Mouse (Mus musculus) thymus, adult 2 months (tissue): ENCODE data around the gene Zdhhc6. TPM values are rescaled to one million over a fixed set of nuclear protein-coding genes. Genes with fewer than 3 reads are reported as not detected.

Experiments
- DNase-seq: peaks from one replicate; pipeline ENCODE4 v3.0.0; 2021
- H3K27ac ChIP-seq: fragments of 200-500 bp; 2 replicates; pipeline ENCODE4 v1.5.1; 2012; ENCODE audit warnings: low read length, control low read depth; ENCODE audit not compliant: control insufficient read depth, insufficient read depth
- H3K27me3 ChIP-seq: fragments of 200-500 bp; 2 replicates; pipeline ENCODE4 v1.6.1; 2012; ENCODE audit warnings: mild to moderate bottlenecking, low read length, moderate library complexity, mixed read lengths; ENCODE audit not compliant: control insufficient read depth, insufficient read depth
- H3K36me3 ChIP-seq: fragments of 200-500 bp; 2 replicates; pipeline ENCODE4 v1.6.1; 2012; ENCODE audit warnings: mild to moderate bottlenecking, low read length, moderate library complexity; ENCODE audit not compliant: control insufficient read depth, insufficient read depth
- H3K4me1 ChIP-seq: fragments of 200-500 bp; replicated peaks from 2 replicates; pipeline ENCODE4 v1.6.1; 2012; ENCODE audit warnings: low read length; ENCODE audit not compliant: control insufficient read depth, insufficient read depth
- H3K4me3 ChIP-seq: fragments of 200-500 bp; 2 replicates; pipeline ENCODE4 v1.5.1; 2012; ENCODE audit warnings: mild to moderate bottlenecking, low read length, control low read depth, moderate library complexity; ENCODE audit not compliant: control insufficient read depth, insufficient read depth
- CTCF ChIP-seq: fragments of 200-500 bp; IDR thresholded peaks from 2 replicates; pipeline ENCODE4 v1.5.1; 2012; ENCODE audit warnings: mild to moderate bottlenecking, control low read depth, low read length, moderate library complexity, borderline replicate concordance; ENCODE audit not compliant: control insufficient read depth, poor library complexity, insufficient read depth; ENCODE audit errors: extremely low read depth
- POLR2A ChIP-seq: fragments of 200-500 bp; IDR thresholded peaks from 2 replicates; pipeline ENCODE4 v1.6.1; 2012; ENCODE audit warnings: mild to moderate bottlenecking, low read length, control low read depth, moderate library complexity; ENCODE audit not compliant: control insufficient read depth, poor library complexity, insufficient read depth; ENCODE audit errors: extremely low read depth
- WGBS: fragments of 180-500 bp; shearing (Covaris S2); methylation state at CpG from one replicate; pipeline ENCODE4 v1.1.7; 2018; 5-methylcytosine and 5-hydroxymethylcytosine counted together
- polyA plus RNA-seq: library from polyadenylated mRNA; depleted of rRNA; stranded (reverse); fragments of >200 nt; gene quantifications from 2 replicates; pipeline ENCODE4 v1.2.3, GENCODE M21; 2012

The Zdhhc6 gene
- polyA plus RNA-seq, 1 experiment, result 11.4 TPM

DNA sequence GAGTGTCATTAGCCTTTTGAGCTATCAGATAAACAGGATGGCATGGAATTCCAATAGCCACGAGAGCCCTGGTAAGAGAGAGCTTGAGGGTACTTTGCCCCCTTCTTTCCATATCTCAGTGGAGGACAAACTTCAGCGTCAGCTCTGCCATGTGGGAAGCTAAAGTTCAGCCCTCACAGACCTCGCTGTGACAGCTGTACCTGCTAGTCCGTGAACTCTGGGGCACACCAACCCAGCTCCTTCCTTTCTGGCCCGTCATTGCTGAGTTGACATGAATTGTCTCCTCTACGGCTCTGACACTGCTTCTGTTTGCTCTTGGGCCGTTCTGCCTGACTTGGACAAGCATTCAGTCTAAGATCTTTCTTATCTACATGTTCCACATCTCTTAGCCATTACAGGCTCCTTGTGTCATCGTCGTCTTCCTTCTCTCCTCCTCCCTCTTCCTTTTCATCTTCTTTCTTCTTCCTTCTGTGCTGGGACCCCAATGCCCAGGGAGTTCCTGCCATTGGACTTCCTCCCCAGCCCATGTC, 67.8 kb downstream of the Zdhhc6 start:
- H3K27me3 ChIP-seq, result no peaks in the 10 kb centered on the region
- H3K36me3 ChIP-seq, result no peaks in the 10 kb centered on the region
- 59% methylated on average over 9 of the region's 9 CpGs for WGBS
- no peak for TF ChIP-seq CTCF
- no peak overlapping the region for H3K4me3 ChIP-seq
- no peak for DNase-seq
- H3K4me1 ChIP-seq, result no peaks in the 10 kb centered on the region
- no peak overlapping the region for H3K27ac ChIP-seq

DNA sequence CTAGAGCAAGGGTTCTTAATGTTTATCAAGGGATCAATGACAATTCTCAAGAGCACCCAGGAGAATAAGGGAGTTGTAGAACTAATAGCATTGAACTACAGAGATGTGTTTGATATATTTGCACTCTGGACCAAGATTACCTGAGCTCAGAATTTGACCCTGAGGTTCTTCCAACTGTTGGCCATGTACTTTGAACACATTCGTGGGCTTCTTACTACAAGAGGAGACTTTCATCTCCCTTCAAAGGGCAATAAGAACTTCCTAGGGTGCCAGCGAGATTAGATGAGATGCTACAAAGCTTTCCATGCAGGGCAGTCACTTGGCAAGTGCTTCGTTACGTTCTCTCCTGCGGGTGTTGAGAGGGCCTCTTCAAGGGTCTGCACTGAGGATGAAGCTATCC, 68.3 kb downstream of the Zdhhc6 start:
- TF ChIP-seq POLR2A, result no peak
- TF ChIP-seq CTCF, result no peak
- WGBS, result 86% methylated on average over 5 of the region's 5 CpGs
- no peak overlapping the region for H3K27ac ChIP-seq
- H3K4me1 ChIP-seq, result no peaks in the 10 kb centered on the region
- DNase-seq, result no peak
- no peak overlapping the region for H3K4me3 ChIP-seq
- H3K27me3 ChIP-seq, result no peaks in the 10 kb centered on the region
- no peaks in the 10 kb centered on the region for H3K36me3 ChIP-seq

DNA sequence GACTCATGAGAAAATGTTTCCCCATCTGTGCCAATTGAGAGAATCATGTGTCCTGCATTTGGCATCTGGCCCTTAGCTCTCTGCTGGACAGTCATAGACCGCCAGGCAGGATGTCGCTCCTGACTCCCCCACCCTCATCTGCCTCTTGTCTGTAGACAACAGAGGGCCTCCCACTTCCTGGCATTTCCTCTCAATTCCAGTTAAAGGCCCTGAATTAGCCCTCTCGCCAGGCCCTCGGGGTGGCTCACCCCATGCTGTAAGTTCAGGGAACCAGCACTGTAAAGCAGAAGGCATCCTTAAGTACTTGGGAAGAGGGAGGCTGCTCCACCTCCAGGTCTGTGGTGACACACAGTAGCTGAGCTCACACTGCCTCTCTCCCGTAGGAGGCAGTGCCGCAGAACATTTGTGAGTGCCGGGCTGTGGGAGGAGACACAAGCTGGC, 71.0 kb downstream of the Zdhhc6 start:
- 71% methylated on average over 7 of the region's 7 CpGs for WGBS
- Histone ChIP-seq H3K36me3 (no peaks in the 10 kb centered on the region), H3K27ac (no peak overlapping the region), H3K4me1 (no peaks in the 10 kb centered on the region), H3K27me3 (no peaks in the 10 kb centered on the region), H3K4me3 (no peak overlapping the region)
- no peak for TF ChIP-seq POLR2A
- no peak for TF ChIP-seq CTCF
- DNase-seq, result no peak

DNA sequence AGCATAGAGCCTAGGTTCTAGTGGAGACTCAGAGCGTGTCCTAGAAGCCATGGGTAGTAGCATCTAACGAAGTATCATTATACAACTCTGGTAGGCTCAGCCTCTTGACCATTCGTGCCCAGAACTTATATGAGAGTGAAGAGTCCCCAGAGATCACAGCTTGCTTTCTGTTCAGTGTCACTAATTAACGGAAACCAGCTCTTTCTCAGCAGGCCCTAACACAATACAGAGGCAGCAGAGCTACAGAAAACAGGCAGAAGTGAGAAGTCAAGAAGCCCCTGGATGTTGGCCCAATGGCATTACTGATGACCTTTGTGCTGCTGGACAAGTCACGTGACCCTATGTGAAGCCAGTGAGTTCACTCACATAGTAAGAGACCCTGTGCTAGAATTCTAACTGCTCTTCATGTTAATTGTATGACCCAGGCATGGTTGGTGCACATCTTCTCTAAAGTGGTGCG, 74.6 kb downstream of the Zdhhc6 start, which contains the start of gene Gucy2g:
TSS of gene Gucy2g (minus strand) at position 51 of the 460 bp plus-strand sequence.
- DNase-seq, result no peak
- WGBS, result 90% methylated on average over 6 of the region's 6 CpGs
- no peak within 1 kb of the TSS for H3K4me3 ChIP-seq
- TF ChIP-seq CTCF, result no peak
- no peak for TF ChIP-seq POLR2A
- H3K4me1 ChIP-seq, result no peaks in the 10 kb centered on the region
- H3K36me3 ChIP-seq, result no peaks in the 10 kb centered on the region
- H3K27ac ChIP-seq, result no peak within 1 kb of the TSS
- no peaks in the 10 kb centered on the region for H3K27me3 ChIP-seq

DNA sequence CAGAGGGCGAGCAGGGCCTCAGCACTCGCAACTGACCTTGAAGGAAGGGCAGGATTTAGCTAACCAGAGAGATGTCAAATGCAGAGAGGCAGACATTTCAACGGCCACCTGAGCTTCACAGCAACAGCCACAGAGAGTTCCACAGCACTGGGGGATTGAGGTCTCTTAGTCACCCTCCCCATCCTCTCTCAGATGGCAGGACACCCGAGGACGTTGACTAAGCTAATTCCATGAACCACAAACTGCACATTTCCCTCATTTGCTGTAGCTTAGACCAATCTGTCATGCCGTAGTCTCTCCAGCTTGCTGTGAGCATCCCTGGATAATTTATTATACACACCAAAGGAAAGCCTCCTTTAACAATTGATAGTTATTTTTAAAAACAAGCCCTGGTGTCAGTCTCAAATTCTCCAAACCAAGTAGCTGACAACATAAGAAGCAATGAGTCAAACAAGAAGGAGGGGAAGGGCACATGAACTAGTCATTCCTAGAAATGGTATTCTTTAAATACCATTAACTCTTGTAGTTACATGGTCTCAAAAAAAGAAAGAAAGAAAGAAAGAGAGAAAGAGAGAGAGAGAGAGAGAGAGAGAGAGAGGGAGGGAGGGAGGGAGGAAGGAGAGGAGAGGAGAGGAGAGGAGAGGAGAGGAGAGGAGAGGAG, 75.9 kb downstream of the Zdhhc6 start:
- Histone ChIP-seq H3K36me3 (no peaks in the 10 kb centered on the region), H3K27me3 (no peaks in the 10 kb centered on the region), H3K4me1 (no peaks in the 10 kb centered on the region), H3K27ac (no peak overlapping the region), H3K4me3 (no peak overlapping the region)
- no peak for DNase-seq
- no peak for TF ChIP-seq POLR2A
- no peak for TF ChIP-seq CTCF
- 61% methylated on average over 6 of the region's 6 CpGs for WGBS

DNA sequence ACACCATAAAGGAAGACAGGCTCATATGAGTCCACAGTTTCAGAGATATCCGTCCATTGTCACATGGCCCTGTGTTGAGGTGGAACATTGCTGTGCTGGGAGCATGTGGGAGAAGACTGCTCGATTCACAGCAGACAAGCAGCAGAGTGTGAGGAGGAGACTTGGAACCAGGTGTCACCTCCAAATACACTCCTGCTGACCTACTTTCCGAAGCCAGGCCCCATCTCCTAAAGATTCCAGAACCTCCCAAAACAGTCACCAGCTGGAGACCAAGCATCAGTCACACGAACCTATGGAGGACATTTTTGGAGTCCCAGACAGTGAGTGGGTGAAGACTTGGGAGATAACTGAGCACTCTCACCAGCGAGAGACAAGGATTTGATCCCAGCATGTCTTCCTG, 79.3 kb downstream of the Zdhhc6 start:
- Histone ChIP-seq H3K4me3 (no peak overlapping the region), H3K27ac (no peak overlapping the region), H3K27me3 (no peaks in the 10 kb centered on the region), H3K36me3 (no peaks in the 10 kb centered on the region), H3K4me1 (no peaks in the 10 kb centered on the region)
- no peak for DNase-seq
- TF ChIP-seq POLR2A (no peak), CTCF (no peak)
- 89% methylated on average over 5 of the region's 5 CpGs for WGBS
